ENCODE assay signal across 10 mouse cellular contexts in genomic region chr13:6690607-6691006, GRCm38 (mm10). TPM values are rescaled to one million over a fixed set of nuclear protein-coding genes. Genes with fewer than 3 reads are reported as not detected.
DNase-seq lines count a peak whose midpoint lies in the region; ATAC-seq and TF ChIP-seq lines count a peak whose summit lies in the region.
"Had no signal": no experiment of that assay in that cellular context is flagged by ENCODE, and none has a peak within 500 bp of the region (broad histone marks: within the 10 kb centered on the region; RNA-seq: fewer than 3 reads in every experiment).

No protein-coding gene starts in this region.

- H3K36me3 ChIP-seq in limb, embryonic 11.5 days (ENCODE audit: control insufficient read depth, insufficient read depth, low read length): no peaks in the 10 kb centered on the region
- no peaks in the 10 kb centered on the region for H3K36me3 ChIP-seq in limb, embryonic 10.5 days
- H3K36me3 ChIP-seq in midbrain, embryonic 14.5 days (ENCODE audit: control insufficient read depth, insufficient read depth, low read length): no peaks in the 10 kb centered on the region
- no peaks in the 10 kb centered on the region for H3K36me3 ChIP-seq in midbrain, embryonic 10.5 days
- H3K36me3 ChIP-seq in stomach, postnatal 0 days (ENCODE audit: control insufficient read depth, insufficient read depth, low read length): no peaks in the 10 kb centered on the region

- no peak for ATAC-seq in limb, embryonic 11.5 days (ENCODE audit: insufficient number of reproducible peaks, low FRiP score, low TSS enrichment, low read depth)
- peak; percentile 22; the same call in 1 of the 2 replicates for ATAC-seq in midbrain, embryonic 14.5 days (ENCODE audit: low FRiP score, low TSS enrichment)
- 0 out of 2 replicates have a peak, but pooled peaks have one; percentile 29 for ATAC-seq in stomach, postnatal 0 days (ENCODE audit: low FRiP score, low TSS enrichment)

- TF ChIP-seq CTCF in stomach, postnatal 0 days (IDR thresholded peaks at IDR 0.05; ENCODE audit: low read depth): no peak

- DNase-seq in heart, adult 11 months: peak; percentile 72
- DNase-seq in heart, postnatal 25 days (ENCODE audit: low spot score): no peak
- peak; percentile 17 for DNase-seq in limb, embryonic 11.5 days (ENCODE audit: low spot score)
- DNase-seq in limb, embryonic 10.5 days (ENCODE audit: low spot score): no peak
- DNase-seq in midbrain, embryonic 14.5 days: no peak
- DNase-seq in midbrain, embryonic 10.5 days (ENCODE audit: low spot score): no peak
- no peak for DNase-seq in stomach, postnatal 0 days (ENCODE audit: low spot score)

- TF ChIP-seq EP300 in stomach, postnatal 0 days (optimal IDR thresholded peaks at IDR 0.05): no peak

- intact Hi-C loops in heart, postnatal 25 days (cut with DNase I): no loop called here

- H3K9ac ChIP-seq in limb, embryonic 11.5 days (ENCODE audit: low read length): no peak overlapping the region
- H3K9ac ChIP-seq in midbrain, embryonic 14.5 days (replicated peaks; ENCODE audit: low read length): no peak overlapping the region
- H3K9ac ChIP-seq in stomach, postnatal 0 days (ENCODE audit: low read length): no peak overlapping the region

- no peaks in the 10 kb centered on the region for H3K9me3 ChIP-seq in limb, embryonic 11.5 days (ENCODE audit: control insufficient read depth, low read length)
- H3K9me3 ChIP-seq in limb, embryonic 10.5 days (replicated peaks): no peaks in the 10 kb centered on the region
- H3K9me3 ChIP-seq in midbrain, embryonic 14.5 days (ENCODE audit: control insufficient read depth, low read length): no peaks in the 10 kb centered on the region
- no peaks in the 10 kb centered on the region for H3K9me3 ChIP-seq in midbrain, embryonic 10.5 days (replicated peaks)
- H3K9me3 ChIP-seq in stomach, postnatal 0 days (ENCODE audit: control insufficient read depth, low read length): no peaks in the 10 kb centered on the region

- 76% methylated on average over 3 of the region's 3 CpGs for WGBS in limb, embryonic 11.5 days
- WGBS in limb, embryonic 10.5 days: 83% methylated on average over 3 of the region's 3 CpGs
- WGBS in midbrain, embryonic 14.5 days: 73% methylated on average over 3 of the region's 3 CpGs
- WGBS in midbrain, embryonic 10.5 days: 84% methylated on average over 3 of the region's 3 CpGs
- WGBS in stomach, postnatal 0 days: 72% methylated on average over 3 of the region's 3 CpGs

- no peak overlapping the region for H3K4me3 ChIP-seq in limb, embryonic 11.5 days (ENCODE audit: low read depth, low read length)
- H3K4me3 ChIP-seq in limb, embryonic 10.5 days: no peak overlapping the region
- no peak overlapping the region for H3K4me3 ChIP-seq in midbrain, embryonic 14.5 days (replicated peaks; ENCODE audit: low read depth, low read length)
- H3K4me3 ChIP-seq in midbrain, embryonic 10.5 days: no peak overlapping the region
- no peak overlapping the region for H3K4me3 ChIP-seq in stomach, postnatal 0 days (ENCODE audit: low read depth, low read length)
- H3K4me3 ChIP-seq: erythroblast, embryonic 14.5 days; gastrocnemius, adult 2 months; myocyte had no signal

- H3K27ac ChIP-seq in limb, embryonic 11.5 days (replicated peaks; ENCODE audit: low read depth, low read length): no peak overlapping the region
- no peak overlapping the region for H3K27ac ChIP-seq in limb, embryonic 10.5 days
- H3K27ac ChIP-seq in midbrain, embryonic 14.5 days (replicated peaks; ENCODE audit: low read depth, low read length): no peak overlapping the region
- no peak overlapping the region for H3K27ac ChIP-seq in midbrain, embryonic 10.5 days (replicated peaks)
- no peak overlapping the region for H3K27ac ChIP-seq in stomach, postnatal 0 days (replicated peaks)
- H3K27ac ChIP-seq: gastrocnemius, adult 2 months had no signal

- no peak overlapping the region for H3K4me2 ChIP-seq in limb, embryonic 11.5 days (ENCODE audit: low read depth, severe bottlenecking)
- no peak overlapping the region for H3K4me2 ChIP-seq in midbrain, embryonic 14.5 days (ENCODE audit: low read length)
- H3K4me2 ChIP-seq in stomach, postnatal 0 days (replicated peaks; ENCODE audit: low read depth): no peak overlapping the region

- no peaks in the 10 kb centered on the region for H3K4me1 ChIP-seq in limb, embryonic 11.5 days (ENCODE audit: control insufficient read depth, insufficient read depth, low read length)
- H3K4me1 ChIP-seq in limb, embryonic 10.5 days: no peaks in the 10 kb centered on the region
- H3K4me1 ChIP-seq in midbrain, embryonic 14.5 days (ENCODE audit: control insufficient read depth, insufficient read depth, low read length): no peaks in the 10 kb centered on the region
- H3K4me1 ChIP-seq in midbrain, embryonic 10.5 days: no peaks in the 10 kb centered on the region
- H3K4me1 ChIP-seq in stomach, postnatal 0 days (replicated peaks; ENCODE audit: control insufficient read depth, insufficient read depth): no peaks in the 10 kb centered on the region

- no peaks in the 10 kb centered on the region for H3K27me3 ChIP-seq in limb, embryonic 11.5 days (ENCODE audit: control insufficient read depth, insufficient read depth, low read length)
- H3K27me3 ChIP-seq in limb, embryonic 10.5 days (ENCODE audit: low read depth, poor library complexity, severe bottlenecking): no peaks in the 10 kb centered on the region
- H3K27me3 ChIP-seq in midbrain, embryonic 14.5 days (ENCODE audit: control insufficient read depth, insufficient read depth, low read length): no peaks in the 10 kb centered on the region
- H3K27me3 ChIP-seq in midbrain, embryonic 10.5 days (ENCODE audit: low read depth, poor library complexity, severe bottlenecking): no peaks in the 10 kb centered on the region
- H3K27me3 ChIP-seq in stomach, postnatal 0 days (ENCODE audit: control insufficient read depth, insufficient read depth, low read length): no peaks in the 10 kb centered on the region

RNA-seq across cellular contexts. Expression of gene Pfkp, which starts 42.0 kb away (rescaled TPM):
- 10 to 100 TPM; 64.5 to 69.1 TPM for total RNA-seq in heart, postnatal 25 days (2021)
- polyA plus RNA-seq in limb, embryonic 11.5 days (2014; fragmentation: Nextera tagmentation; extraction: Ambion mirVana): 7.0 and 8.2 TPM in 2 replicates
- 5.5 and 5.9 TPM in 2 replicates for polyA plus RNA-seq in limb, embryonic 10.5 days (2016; fragmentation: Nextera tagmentation; extraction: Ambion mirVana)
- 241 and 275 TPM in 2 replicates for polyA plus RNA-seq in midbrain, embryonic 14.5 days (2014; fragmentation: Nextera tagmentation; extraction: Ambion mirVana)
- 18.0 and 25.3 TPM in 2 replicates for polyA plus RNA-seq in midbrain, embryonic 10.5 days (2016; fragmentation: Nextera tagmentation; extraction: Ambion mirVana)
- 34.7 and 41.1 TPM in 2 replicates for polyA plus RNA-seq in stomach, postnatal 0 days (2015; fragmentation: Nextera tagmentation; extraction: Ambion mirVana)

Comparison
In these comparisons a context has a peak if more than half of its experiments do, and no peak if none do; other contexts are left out.
1. DNase-seq: peak in heart, adult 11 months (single experiment) and limb, embryonic 11.5 days (single experiment); none in heart, postnatal 25 days (single experiment), limb, embryonic 10.5 days (single experiment), midbrain, embryonic 14.5 days (single experiment), midbrain, embryonic 10.5 days (single experiment) and stomach, postnatal 0 days (single experiment).